Mouse (Mus musculus) layer of hippocampus, postnatal 10 days (tissue): ENCODE measurements at regions not wholly inside any gene's neighbourhood (a gene's known extent, or its start where the extent isn't known, plus 50 kb on each side); places are given as distances from the start of the nearest gene placed in this dataset.

Source experiments
- DNase-seq, 2 experiments: peaks; one replicate each; pipeline ENCODE4 v3.0.0; 2021; ENCODE audit warnings: low spot score in 2 of 2

- no peak for DNase-seq
Measured at GRCm38 (mm10) chr5:58705561-58705960, 987.8 kb downstream of the Pcdh7 start.

- DNase-seq, result no peak
Measured at GRCm38 (mm10) chr5:58712381-58712780, 994.6 kb downstream of the Pcdh7 start.

- DNase-seq, result no peak
Measured at GRCm38 (mm10) chr5:58733366-58733765, 1015.6 kb downstream of the Pcdh7 start.

DNA sequence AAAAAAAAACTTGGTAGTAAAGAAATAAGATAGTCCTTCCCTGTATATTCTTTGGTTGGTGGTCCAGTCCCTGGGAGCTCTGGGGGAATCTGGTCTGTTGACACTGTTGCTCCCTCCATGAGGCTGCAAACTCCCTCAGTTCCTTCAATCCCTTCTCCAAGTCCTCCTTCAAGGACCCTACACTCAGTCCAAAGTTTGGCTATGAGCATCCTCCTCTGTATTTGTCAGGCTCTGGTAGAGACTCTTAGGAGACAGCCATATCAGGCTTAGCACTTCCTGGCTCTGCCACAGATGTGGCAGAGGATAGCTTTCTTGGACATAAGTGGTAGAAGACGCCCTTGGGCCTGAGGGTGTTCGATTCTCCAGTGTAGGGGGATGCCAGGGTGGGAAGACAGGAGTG is 1016.2 kb downstream of the Pcdh7 start:
- DNase-seq, result no peak

DNA sequence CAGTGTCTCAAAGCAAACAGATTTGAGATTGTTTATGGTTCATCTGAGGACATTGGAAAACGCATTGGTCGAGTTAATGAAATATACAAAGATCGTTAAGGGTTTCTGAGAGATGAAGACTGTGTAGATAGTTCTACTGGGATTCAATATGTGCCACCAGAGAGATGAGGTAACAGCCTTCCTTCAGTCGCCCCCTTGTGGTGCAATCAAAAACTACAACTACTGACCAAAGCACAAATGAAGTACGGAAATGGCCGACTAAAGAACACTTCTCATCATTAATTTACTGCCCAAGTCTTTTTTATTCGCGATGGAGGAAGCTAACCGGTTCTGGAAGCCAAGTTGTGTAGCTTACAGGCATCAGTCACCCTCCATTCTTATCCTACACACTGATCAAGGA is 1018.8 kb downstream of the Pcdh7 start:
- peak; percentile 72 to 74 for DNase-seq

DNA sequence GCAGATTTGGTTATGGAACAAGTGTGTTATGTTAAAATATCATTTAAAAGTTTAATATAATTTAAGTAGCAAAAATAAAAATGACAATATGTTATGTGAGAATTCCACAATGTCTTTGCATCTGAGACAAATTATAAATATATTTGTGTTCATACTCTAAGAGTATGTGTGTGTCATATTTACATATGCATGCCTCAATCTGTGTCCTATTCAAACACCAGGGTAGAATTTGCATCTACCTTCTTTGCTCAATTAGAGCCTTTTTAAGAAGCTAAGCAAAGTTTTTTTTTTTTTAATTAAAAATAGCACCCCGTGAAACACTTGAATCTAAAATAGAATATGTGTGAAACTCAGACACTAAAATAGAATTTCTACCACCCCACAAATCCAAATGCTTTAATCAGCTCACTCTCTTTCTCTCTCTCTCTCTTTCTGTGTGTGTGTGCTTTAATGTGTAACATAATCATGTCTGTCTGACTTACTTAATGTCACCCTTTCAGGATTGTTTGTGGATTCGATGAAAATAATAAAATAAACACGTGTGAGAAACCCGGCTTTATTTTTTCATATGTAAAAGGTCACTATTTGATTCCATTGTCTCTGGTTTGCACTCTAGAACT is 1019.6 kb downstream of the Pcdh7 start:
- DNase-seq, result no peak

GRCm38 (mm10) chr5:58738041-58738440 is 1020.3 kb downstream of the Pcdh7 start:
- no peak for DNase-seq

DNA sequence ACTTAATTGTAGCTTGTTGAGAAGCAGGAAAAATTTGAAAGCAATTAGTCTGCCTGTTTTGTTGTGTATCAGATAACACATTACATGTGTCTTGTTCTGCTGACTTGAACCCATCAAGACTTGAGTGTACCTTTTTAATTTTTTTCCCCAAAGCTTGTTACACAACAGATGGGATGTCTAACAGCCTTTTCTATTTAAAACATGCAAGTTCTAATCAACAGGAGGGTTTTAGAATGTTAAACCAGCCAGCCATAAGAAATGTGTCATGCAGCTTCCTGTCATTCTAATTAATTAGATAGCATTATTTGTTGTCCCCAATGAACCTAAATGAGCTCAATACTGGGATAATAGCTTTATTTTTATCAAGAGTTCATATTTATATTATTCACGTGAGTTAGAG is 1023.0 kb downstream of the Pcdh7 start:
- no peak for DNase-seq

DNA sequence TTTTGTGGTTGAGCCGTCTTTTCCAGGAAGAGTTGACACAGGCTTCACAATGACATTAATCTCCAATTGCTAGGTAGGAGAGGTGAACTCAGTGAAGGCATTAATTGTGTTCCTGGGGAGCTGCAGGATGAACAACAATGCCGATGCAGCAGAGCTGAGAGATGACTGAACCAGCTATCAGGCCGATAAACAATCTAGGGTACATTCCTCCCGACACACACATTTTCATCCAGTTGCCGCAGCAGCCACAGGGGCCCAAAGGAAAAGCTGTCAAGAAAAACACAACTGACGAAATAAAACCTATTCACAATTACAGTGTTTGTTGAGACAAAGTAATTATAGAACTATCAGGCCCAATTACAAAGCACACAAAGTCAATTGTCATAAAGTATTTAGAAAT is 1029.9 kb downstream of the Pcdh7 start:
- DNase-seq, result no peak

GRCm38 (mm10) chr5:58751777-58752176 is 1034.0 kb downstream of the Pcdh7 start:
- no peak for DNase-seq
